Mouse (Mus musculus): ENCODE results near the gene Kbtbd13. TPM values are rescaled to one million over a fixed set of nuclear protein-coding genes. Genes with fewer than 3 reads are reported as not detected.

Gene Kbtbd13
- polyA plus RNA-seq, 1 experiment from 2014 or later = 0.83 TPM

Other genes starting within 250 kb of the Kbtbd13 start
- 8.7 and 9.0 TPM in 2 replicates for gene Parp16, start 196.3 kb downstream of the Kbtbd13 start, polyA plus RNA-seq (2016; fragmentation: Nextera tagmentation; extraction: Ambion mirVana)
- gene Cilp, start 126.5 kb downstream of the Kbtbd13 start, polyA plus RNA-seq (2016; fragmentation: Nextera tagmentation; extraction: Ambion mirVana) = 0.05 and 0.06 TPM in 2 replicates
- 45.5 and 52.7 TPM in 2 replicates for gene Clpx, start 97.4 kb downstream of the Kbtbd13 start, polyA plus RNA-seq (2016; fragmentation: Nextera tagmentation; extraction: Ambion mirVana)
- gene Pdcd7, start 45.5 kb downstream of the Kbtbd13 start, polyA plus RNA-seq (2016; fragmentation: Nextera tagmentation; extraction: Ambion mirVana) = 10.4 and 11.9 TPM in 2 replicates
- gene Ubap1l, start 30.6 kb downstream of the Kbtbd13 start, polyA plus RNA-seq (2016; fragmentation: Nextera tagmentation; extraction: Ambion mirVana) = 0.30 and 0.38 TPM in 2 replicates
- 5.8 and 8.2 TPM in 2 replicates for gene Rasl12, start 6.9 kb upstream of the Kbtbd13 start, polyA plus RNA-seq (2016; fragmentation: Nextera tagmentation; extraction: Ambion mirVana)
- not detected in 2 replicates for gene Slc51b, start 31.3 kb upstream of the Kbtbd13 start, polyA plus RNA-seq (2016; fragmentation: Nextera tagmentation; extraction: Ambion mirVana)
- gene Mtfmt, start 44.1 kb upstream of the Kbtbd13 start, polyA plus RNA-seq (2016; fragmentation: Nextera tagmentation; extraction: Ambion mirVana) = 21.4 and 22.9 TPM in 2 replicates
- gene Spg21, start 69.3 kb upstream of the Kbtbd13 start, polyA plus RNA-seq (2016; fragmentation: Nextera tagmentation; extraction: Ambion mirVana) = 84.1 and 91.0 TPM in 2 replicates
- not detected in 2 replicates for gene Ankdd1a, start 128.5 kb upstream of the Kbtbd13 start, polyA plus RNA-seq (2016; fragmentation: Nextera tagmentation; extraction: Ambion mirVana)
- gene Plekho2, start 188.4 kb upstream of the Kbtbd13 start, polyA plus RNA-seq (2016; fragmentation: Nextera tagmentation; extraction: Ambion mirVana) = 10.0 and 13.0 TPM in 2 replicates
- gene Pif1, start 195.5 kb upstream of the Kbtbd13 start, polyA plus RNA-seq (2016; fragmentation: Nextera tagmentation; extraction: Ambion mirVana) = 24.5 and 26.7 TPM in 2 replicates
- gene Rbpms2, start 238.0 kb upstream of the Kbtbd13 start, polyA plus RNA-seq (2016; fragmentation: Nextera tagmentation; extraction: Ambion mirVana) = 33.5 and 40.4 TPM in 2 replicates